Mouse (Mus musculus) MEL (cell line): ENCODE measurements around the gene Olfr766-ps1. TPM values are rescaled to one million over a fixed set of nuclear protein-coding genes. Genes with fewer than 3 reads are reported as not detected.

Experiments
- DNase-seq: peaks from one replicate; pipeline ENCODE4 v3.0.0; 2011; ENCODE audit warnings: low read depth, low spot score
- H3K27ac ChIP-seq: 2 replicates; pipeline ENCODE4 v1.5.1; 2012; ENCODE audit warnings: low read depth, mild to moderate bottlenecking, control low read depth, low read length, moderate library complexity; ENCODE audit not compliant: control insufficient read depth
- H3K27me3 ChIP-seq, 2 experiments: fragments of 150-350 bp in 1 of 2; sonication (generic) in 1 of 2; 2 replicates each; pipeline ENCODE4 v1.6.1; 2012; ENCODE audit warnings: low read length in 2 of 2, mild to moderate bottlenecking in 2 of 2, improper control_type of control experiment in 1 of 2, moderate library complexity in 1 of 2; ENCODE audit not compliant: insufficient read depth in 2 of 2, control insufficient read depth in 1 of 2
- H3K36me3 ChIP-seq, 2 experiments: 2 replicates each; pipeline ENCODE4 v1.6.1; 2012 to 2014; ENCODE audit warnings: low read length in 2 of 2, improper control_type of control experiment in 1 of 2, inconsistent platforms in 1 of 2, mild to moderate bottlenecking in 1 of 2; ENCODE audit not compliant: insufficient read depth in 2 of 2, control insufficient read depth in 1 of 2
- H3K4me1 ChIP-seq, 2 experiments: fragments of 150-350 bp in 1 of 2; sonication (generic) in 1 of 2; 2 replicates each; pipeline ENCODE4 v1.6.1; 2012; ENCODE audit warnings: low read length in 2 of 2, improper control_type of control experiment in 1 of 2, mild to moderate bottlenecking in 1 of 2; ENCODE audit not compliant: insufficient read depth in 2 of 2, control insufficient read depth in 1 of 2
- H3K4me3 ChIP-seq, 2 experiments: fragments of 150-350 bp in 1 of 2; sonication (generic) in 1 of 2; 2 replicates each; pipeline ENCODE4 v1.5.1; 2012; ENCODE audit warnings: low read depth in 2 of 2, low read length in 2 of 2, mild to moderate bottlenecking in 2 of 2, moderate library complexity in 2 of 2, control low read depth in 1 of 2, improper control_type of control experiment in 1 of 2; ENCODE audit not compliant: control insufficient read depth in 1 of 2, insufficient read depth in 1 of 2
- H3K79me2 ChIP-seq: 2 replicates; pipeline ENCODE4 v1.6.1; 2012; ENCODE audit warnings: mild to moderate bottlenecking, low read length, moderate library complexity; ENCODE audit not compliant: control insufficient read depth, poor library complexity, insufficient read depth
- H3K9ac ChIP-seq: 2 replicates; pipeline ENCODE4 v1.6.1; 2012; ENCODE audit warnings: low read depth, mild to moderate bottlenecking, control low read depth, low read length, moderate library complexity; ENCODE audit not compliant: control insufficient read depth, poor library complexity, severe bottlenecking
- H3K9me3 ChIP-seq: fragments of 150-350 bp; sonication (generic); replicated peaks from 2 replicates; pipeline ENCODE4 v1.6.1; 2012; ENCODE audit warnings: mild to moderate bottlenecking, low read length, improper control_type of control experiment, moderate library complexity; ENCODE audit not compliant: insufficient read depth
- BHLHE40 ChIP-seq: IDR thresholded peaks from 2 replicates; pipeline ENCODE4 v1.6.1; 2012; ENCODE audit warnings: low read depth, mild to moderate bottlenecking, inconsistent platforms, low read length, improper control_type of control experiment, borderline replicate concordance
- E2F4 ChIP-seq: IDR thresholded peaks from 2 replicates; pipeline ENCODE4 v1.6.1; 2011; ENCODE audit warnings: low read depth, low read length, improper control_type of control experiment, borderline replicate concordance
- ELF1 ChIP-seq: IDR thresholded peaks from 2 replicates; pipeline ENCODE4 v1.6.1; 2014; ENCODE audit warnings: low read depth, mild to moderate bottlenecking, inconsistent platforms, low read length, improper control_type of control experiment, moderate library complexity
- MAFK ChIP-seq: IDR thresholded peaks from 2 replicates; pipeline ENCODE4 v1.6.1; 2011; ENCODE audit warnings: low read depth, mild to moderate bottlenecking, low read length, improper control_type of control experiment, borderline replicate concordance
- MAZ ChIP-seq: IDR thresholded peaks from 2 replicates; pipeline ENCODE4 v1.6.1; 2012; ENCODE audit warnings: low read depth, mild to moderate bottlenecking, inconsistent platforms, low read length, improper control_type of control experiment
- NELFE ChIP-seq: IDR thresholded peaks from 2 replicates; pipeline ENCODE4 v1.6.1; 2011; ENCODE audit warnings: low read depth, low read length, improper control_type of control experiment
- NRF1 ChIP-seq: IDR thresholded peaks from 2 replicates; pipeline ENCODE4 v1.6.1; 2014; ENCODE audit warnings: low read depth, mild to moderate bottlenecking, inconsistent platforms, low read length, improper control_type of control experiment, moderate library complexity; ENCODE audit not compliant: poor library complexity, insufficient read depth, severe bottlenecking
- POLR2A ChIP-seq, 2 experiments: IDR thresholded peaks; 2 replicates each; pipeline ENCODE4 v1.6.1; 2011 to 2012; ENCODE audit warnings: low read length in 2 of 2, mild to moderate bottlenecking in 2 of 2, control low read depth in 1 of 2, improper control_type of control experiment in 1 of 2, low read depth in 1 of 2, moderate library complexity in 1 of 2; ENCODE audit not compliant: control insufficient read depth in 1 of 2, insufficient read depth in 1 of 2, poor library complexity in 1 of 2
- POLR2AphosphoS2 ChIP-seq: IDR thresholded peaks from 2 replicates; pipeline ENCODE4 v1.6.1; 2011; ENCODE audit warnings: low read length, improper control_type of control experiment
- POLR2AphosphoS5 ChIP-seq: IDR thresholded peaks from 2 replicates; pipeline ENCODE4 v1.6.1; 2012; ENCODE audit warnings: low read depth, borderline replicate concordance, mild to moderate bottlenecking, inconsistent platforms, low read length, moderate library complexity, mixed read lengths
- RCOR1 ChIP-seq: IDR thresholded peaks from 2 replicates; pipeline ENCODE4 v1.6.1; 2012; ENCODE audit warnings: low read depth, mild to moderate bottlenecking, inconsistent platforms, low read length, improper control_type of control experiment
- SMC3 ChIP-seq: IDR thresholded peaks from 2 replicates; pipeline ENCODE4 v1.6.1; 2011; ENCODE audit warnings: low read depth, low read length, improper control_type of control experiment
- TBP ChIP-seq: IDR thresholded peaks from 2 replicates; pipeline ENCODE4 v1.8.0; 2011; ENCODE audit warnings: low read depth, low read length, improper control_type of control experiment
- TCF12 ChIP-seq: IDR thresholded peaks from 2 replicates; pipeline ENCODE4 v1.6.1; 2014; ENCODE audit warnings: low read depth, mild to moderate bottlenecking, inconsistent platforms, low read length, improper control_type of control experiment, moderate library complexity
- USF1 ChIP-seq: IDR thresholded peaks from 2 replicates; pipeline ENCODE4 v1.6.1; 2014; ENCODE audit warnings: low read depth, mild to moderate bottlenecking, inconsistent platforms, low read length, improper control_type of control experiment, moderate library complexity
- USF2 ChIP-seq, 2 experiments: IDR thresholded peaks; 2 replicates each; pipeline ENCODE4 v1.6.1; 2011 to 2012; ENCODE audit warnings: improper control_type of control experiment in 2 of 2, low read length in 2 of 2, borderline replicate concordance in 1 of 2, inconsistent platforms in 1 of 2, low read depth in 1 of 2, mild to moderate bottlenecking in 1 of 2; ENCODE audit not compliant: insufficient read depth in 1 of 2
- ZKSCAN1 ChIP-seq: IDR thresholded peaks from 2 replicates; pipeline ENCODE4 v1.6.1; 2012; ENCODE audit warnings: low read depth, mild to moderate bottlenecking, inconsistent platforms, low read length, improper control_type of control experiment, moderate library complexity
- ZMIZ1 ChIP-seq: IDR thresholded peaks from 2 replicates; pipeline ENCODE4 v1.6.1; 2012; ENCODE audit warnings: low read depth, mild to moderate bottlenecking, inconsistent platforms, low read length, improper control_type of control experiment, moderate library complexity
- polyA plus RNA-seq, 2 experiments: library from polyadenylated mRNA; stranded (reverse) in 1 of 2; unstranded in 1 of 2; fragments of >175 nt in 1 of 2; fragments of >200 nt in 1 of 2; gene quantifications; 2 replicates each; pipeline versions ENCODE4 v1.2.1 to v1.2.4; 2012; ENCODE audit warnings: low replicate concordance in 2 of 2, low read depth in 1 of 2; ENCODE audit not compliant: insufficient read length in 2 of 2, insufficient read depth in 1 of 2, missing spikeins in 1 of 2
- total RNA-seq: library from RNA; depleted of rRNA; stranded (reverse); fragments of 300-350 nt; gene quantifications from 2 replicates; pipeline ENCODE4 v1.2.3, GENCODE M21; 2012; rRNA removed

Gene Olfr766-ps1
- not detected in 2 replicates for total RNA-seq
- not detected for polyA plus RNA-seq

DNA sequence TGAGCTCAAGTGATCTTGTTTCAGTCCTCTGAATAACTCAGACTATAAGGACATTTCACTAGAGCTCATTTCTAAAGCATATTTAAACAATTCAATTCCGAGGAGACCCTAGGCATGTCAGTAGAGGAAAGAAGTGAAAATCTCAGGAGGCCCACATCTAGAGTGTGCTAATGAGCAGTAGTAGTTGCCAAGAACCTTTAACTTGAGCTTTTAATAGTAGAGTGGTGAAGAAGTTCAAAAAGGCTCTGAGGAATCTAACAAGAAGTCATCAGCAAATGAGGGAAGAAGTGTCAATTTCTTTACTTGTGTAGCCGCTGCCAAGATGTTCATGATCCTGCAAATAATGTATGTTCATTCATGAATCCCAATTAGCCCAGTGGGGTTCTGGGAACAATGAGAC lies at the start of gene Olfr766-ps1:
TSS of gene Olfr766-ps1 (minus strand) at position 101 of the 400 bp plus-strand sequence.
- H3K36me3 ChIP-seq, result no peaks in the 10 kb centered on the region
- H3K4me3 ChIP-seq, result no peak within 1 kb of the TSS
- no peak for DNase-seq
- H3K9me3 ChIP-seq, result no peaks in the 10 kb centered on the region
- H3K9ac ChIP-seq, result no peak within 1 kb of the TSS
- no peaks in the 10 kb centered on the region for H3K79me2 ChIP-seq
- H3K4me1 ChIP-seq, result no peaks in the 10 kb centered on the region
- H3K27ac ChIP-seq, result no peak within 1 kb of the TSS
- H3K27me3 ChIP-seq, result no peaks in the 10 kb centered on the region
- TF ChIP-seq USF2 (IDR thresholded peaks at IDR 0.05; ENCODE audit: borderline replicate concordance in 1 of 2, insufficient read depth in 1 of 2, low read depth in 1 of 2, low read length in 2 of 2) (no peak), RCOR1 (no peak), E2F4 (no peak), TCF12 (no peak)
- TF ChIP-seq, all 39 proteins: peak for 0

DNA sequence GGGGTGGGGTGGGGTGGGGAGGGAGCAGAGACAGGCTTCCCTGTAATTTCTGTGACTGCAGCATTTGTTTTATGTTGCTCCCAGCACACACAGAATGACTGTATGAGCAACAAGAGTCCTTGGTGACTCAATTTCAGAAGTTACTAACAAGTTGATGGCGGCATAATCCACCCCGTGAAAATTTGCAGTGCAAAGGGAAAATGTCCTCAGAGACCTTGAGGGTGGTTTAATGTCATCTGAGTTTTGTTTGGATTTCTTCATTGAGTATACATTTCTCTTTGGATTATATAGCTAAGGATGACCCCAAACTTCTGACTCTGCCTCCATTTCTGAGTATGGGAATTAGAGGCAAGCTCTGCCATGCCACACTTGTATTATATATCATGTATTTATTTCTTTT lies 49.0 kb upstream of the Olfr766-ps1 start, which contains the start of gene Olfr769:
TSS of gene Olfr769 (minus strand) at position 101 of the 400 bp plus-strand sequence.
- Histone ChIP-seq H3K9me3 (no peaks in the 10 kb centered on the region), H3K4me1 (no peaks in the 10 kb centered on the region), H3K4me3 (no peak within 1 kb of the TSS), H3K79me2 (no peaks in the 10 kb centered on the region), H3K27ac (no peak within 1 kb of the TSS), H3K27me3 (no peaks in the 10 kb centered on the region), H3K9ac (no peak within 1 kb of the TSS), H3K36me3 (no peaks in the 10 kb centered on the region)
- DNase-seq, result no peak
- TF ChIP-seq ZMIZ1 (no peak), TBP (no peak), USF1 (no peak), POLR2AphosphoS2 (no peak), NELFE (no peak), NRF1 (no peak), MAFK (no peak), ELF1 (no peak), MAZ (no peak), ZKSCAN1 (no peak), POLR2A (IDR thresholded peaks at IDR 0.05; ENCODE audit: control insufficient read depth in 1 of 2, insufficient read depth in 1 of 2, low read depth in 1 of 2, low read length in 2 of 2, poor library complexity in 1 of 2) (no peak), BHLHE40 (no peak), SMC3 (no peak), POLR2AphosphoS5 (no peak), E2F4 (no peak)
